30 mouse cellular contexts compared by ENCODE assay signal in the genomic region with DNA sequence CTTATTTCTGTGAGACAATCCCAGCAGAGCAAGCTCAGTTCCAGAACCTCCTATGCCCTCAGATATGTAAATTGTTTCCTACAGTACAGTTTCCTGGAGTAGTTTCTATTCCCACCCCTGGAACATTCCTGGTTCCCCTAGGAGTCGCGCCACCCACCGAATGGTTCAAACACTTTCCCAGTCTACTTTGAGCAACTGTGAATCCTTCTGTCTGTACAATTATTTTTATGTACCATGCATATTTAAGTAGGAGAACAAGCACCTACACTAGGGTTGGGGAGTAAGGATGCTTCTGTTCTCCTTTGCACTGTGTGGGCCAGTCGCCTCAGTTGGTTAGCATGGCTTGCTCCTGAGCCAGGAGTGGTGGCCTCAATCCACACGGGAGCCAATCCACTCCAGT.
A peak's percentile ranks its signal among the peaks of the same experiment; 100 is the strongest.
DNase-seq lines count a peak whose midpoint lies in the region; ATAC-seq and TF ChIP-seq lines count a peak whose summit lies in the region.
"Had no signal": no experiment of that assay in that cellular context is flagged by ENCODE, and none has a peak within 500 bp of the region (broad histone marks: within the 10 kb centered on the region; RNA-seq: fewer than 3 reads in every experiment).

No protein-coding gene starts in this region.

- no peaks in the 10 kb centered on the region for H3K9me3 ChIP-seq in liver, embryonic 12.5 days (replicated peaks)
- H3K9me3 ChIP-seq: embryonic facial prominence, embryonic 10.5 days; embryonic facial prominence, embryonic 15.5 days; heart, embryonic 10.5 days; heart, embryonic 15.5 days; hindbrain, embryonic 12.5 days; limb, embryonic 10.5 days; limb, embryonic 15.5 days; midbrain, embryonic 13.5 days; neural tube, embryonic 13.5 days had no signal

- H3K4me2 ChIP-seq in liver, embryonic 12.5 days, result no peak overlapping the region
- H3K4me2 ChIP-seq: embryonic facial prominence, embryonic 15.5 days; forebrain, embryonic 13.5 days; heart, embryonic 15.5 days; hindbrain, embryonic 12.5 days; limb, embryonic 15.5 days; midbrain, embryonic 13.5 days; neural tube, embryonic 13.5 days had no signal

- no peaks in the 10 kb centered on the region for H3K36me3 ChIP-seq in liver, embryonic 12.5 days
- H3K36me3 ChIP-seq: embryonic facial prominence, embryonic 10.5 days; embryonic facial prominence, embryonic 15.5 days; heart, embryonic 10.5 days; heart, embryonic 15.5 days; hindbrain, embryonic 12.5 days; limb, embryonic 10.5 days; limb, embryonic 15.5 days; midbrain, embryonic 13.5 days; neural tube, embryonic 13.5 days had no signal

- peak overlapping the region; percentile 25; the same call in 1 of the 2 replicates for H3K27ac ChIP-seq in layer of hippocampus, adult 2 months
- H3K27ac ChIP-seq in liver, embryonic 12.5 days, result no peak overlapping the region
- H3K27ac ChIP-seq: embryonic facial prominence, embryonic 10.5 days; embryonic facial prominence, embryonic 15.5 days; forebrain, embryonic 13.5 days; heart, embryonic 10.5 days; heart, embryonic 15.5 days; hindbrain, embryonic 12.5 days; kidney, postnatal 0 days; limb, embryonic 10.5 days; limb, embryonic 15.5 days; liver, embryonic 14.5 days; macrophage; midbrain, embryonic 13.5 days; neural tube, embryonic 13.5 days had no signal

- no peak for TF ChIP-seq CTCF in layer of hippocampus, adult 2 months (conservative IDR thresholded peaks at IDR 0.05)

- WGBS in liver, embryonic 12.5 days (ENCODE audit: insufficient replicate concordance), result 76% methylated on average over 5 of the region's 5 CpGs

- intact Hi-C loops in left cerebral cortex, postnatal 14 days (cut with DNase I), result no loop called here

- H3K27me3 ChIP-seq in liver, embryonic 12.5 days (replicated peaks), result no peaks in the 10 kb centered on the region
- H3K27me3 ChIP-seq: embryonic facial prominence, embryonic 15.5 days; forebrain, embryonic 13.5 days; heart, embryonic 15.5 days; hindbrain, embryonic 12.5 days; limb, embryonic 15.5 days; midbrain, embryonic 13.5 days; neural tube, embryonic 13.5 days had no signal

- ATAC-seq in liver, embryonic 12.5 days, result no peak
- ATAC-seq: forebrain, embryonic 13.5 days; intestine, embryonic 16.5 days; midbrain, embryonic 13.5 days had no signal

- no peak overlapping the region for H3K9ac ChIP-seq in liver, embryonic 12.5 days
- H3K9ac ChIP-seq: embryonic facial prominence, embryonic 15.5 days; forebrain, embryonic 13.5 days; heart, embryonic 15.5 days; hindbrain, embryonic 12.5 days; limb, embryonic 15.5 days; liver, embryonic 14.5 days; midbrain, embryonic 13.5 days; neural tube, embryonic 13.5 days had no signal

- H3K4me3 ChIP-seq in layer of hippocampus, adult 2 months, result no peak overlapping the region
- no peak overlapping the region for H3K4me3 ChIP-seq in liver, embryonic 12.5 days
- H3K4me3 ChIP-seq: embryonic facial prominence, embryonic 10.5 days; embryonic facial prominence, embryonic 15.5 days; forebrain, embryonic 13.5 days; heart, embryonic 10.5 days; heart, embryonic 15.5 days; hindbrain, embryonic 12.5 days; limb, embryonic 10.5 days; limb, embryonic 15.5 days; midbrain, embryonic 13.5 days; neural tube, embryonic 13.5 days had no signal

- H3K4me1 ChIP-seq in liver, embryonic 12.5 days, result no peaks in the 10 kb centered on the region
- H3K4me1 ChIP-seq: embryonic facial prominence, embryonic 10.5 days; embryonic facial prominence, embryonic 15.5 days; heart, embryonic 10.5 days; heart, embryonic 15.5 days; hindbrain, embryonic 12.5 days; limb, embryonic 10.5 days; limb, embryonic 15.5 days; midbrain, embryonic 13.5 days; neural tube, embryonic 13.5 days had no signal

- peak in 1 of 2 experiments; percentile 49 for DNase-seq in layer of hippocampus, adult 2 months (ENCODE audit: low spot score in 2 of 2)
- no peak for DNase-seq in layer of hippocampus, postnatal 10 days (ENCODE audit: low spot score in 2 of 2)
- peak; percentile 76 for DNase-seq in right cerebral cortex, adult 18-20 months
- DNase-seq in right cerebral cortex, postnatal 4 days, result no peak
- peak; percentile 49 to 64 for DNase-seq in left cerebral cortex, postnatal 14 days (ENCODE audit: low spot score in 2 of 2)
- DNase-seq: adrenal gland, postnatal 25 days; B cell, adult 2 months; cerebellum, adult 2 months; cerebellum, postnatal 25 days; gastrocnemius, postnatal 25 days; heart, adult 11 months; kidney, adult 8-10 months; kidney, postnatal 4 days; lung, adult 2 months; lung, postnatal 10 days had no signal

Comparison
In these comparisons a context has a peak if more than half of its experiments do, and no peak if none do; other contexts are left out.
1. DNase-seq: peak in right cerebral cortex, adult 18-20 months (single experiment) and left cerebral cortex, postnatal 14 days (2 of 2); none in layer of hippocampus, postnatal 10 days (0 of 2) and right cerebral cortex, postnatal 4 days (single experiment).